Mouse (Mus musculus) kidney, adult 2 months (tissue): ENCODE measurements around the gene D430042O09Rik.

Source experiments
- CTCF ChIP-seq: fragments of 200-500 bp; conservative IDR thresholded peaks from 2 replicates; pipeline ENCODE4 v1.5.1; 2011; ENCODE audit warnings: low read depth, mild to moderate bottlenecking, control low read depth, low read length, moderate library complexity, mixed read lengths; ENCODE audit not compliant: insufficient read depth, insufficient read length
- POLR2A ChIP-seq: fragments of 200-500 bp; IDR thresholded peaks from one replicate; pipeline ENCODE4 v1.6.1; 2011; ENCODE audit warnings: low read depth, low read length, control low read depth

DNA sequence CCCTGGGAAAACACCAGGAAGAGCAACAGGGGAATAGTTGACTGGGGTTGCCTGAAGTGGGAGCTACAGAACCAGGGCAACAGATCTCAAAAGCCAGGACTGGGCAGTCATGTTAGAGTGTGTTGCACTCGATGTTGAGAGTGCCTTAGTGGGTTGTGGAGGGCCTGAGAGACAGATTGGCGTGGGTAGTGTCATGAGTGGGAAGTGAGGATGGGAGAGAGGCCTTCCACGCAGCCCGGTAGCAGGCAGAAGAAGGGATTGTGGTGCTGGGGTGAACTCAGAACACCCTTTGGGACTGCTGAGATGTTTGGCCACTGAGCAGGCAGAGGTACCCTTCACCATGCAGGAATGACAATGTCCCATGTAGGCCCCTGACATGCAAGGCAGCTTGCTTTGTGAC, 189.4 kb downstream of the D430042O09Rik start:
- no peak for TF ChIP-seq POLR2A
- no peak for TF ChIP-seq CTCF
